Mouse (Mus musculus): ENCODE data around the gene Cdc6. TPM values are rescaled to one million over a fixed set of nuclear protein-coding genes. Genes with fewer than 3 reads are reported as not detected.

Cdc6 gene
- polyA plus RNA-seq, 1 experiment, result 2.4 TPM

DNA sequence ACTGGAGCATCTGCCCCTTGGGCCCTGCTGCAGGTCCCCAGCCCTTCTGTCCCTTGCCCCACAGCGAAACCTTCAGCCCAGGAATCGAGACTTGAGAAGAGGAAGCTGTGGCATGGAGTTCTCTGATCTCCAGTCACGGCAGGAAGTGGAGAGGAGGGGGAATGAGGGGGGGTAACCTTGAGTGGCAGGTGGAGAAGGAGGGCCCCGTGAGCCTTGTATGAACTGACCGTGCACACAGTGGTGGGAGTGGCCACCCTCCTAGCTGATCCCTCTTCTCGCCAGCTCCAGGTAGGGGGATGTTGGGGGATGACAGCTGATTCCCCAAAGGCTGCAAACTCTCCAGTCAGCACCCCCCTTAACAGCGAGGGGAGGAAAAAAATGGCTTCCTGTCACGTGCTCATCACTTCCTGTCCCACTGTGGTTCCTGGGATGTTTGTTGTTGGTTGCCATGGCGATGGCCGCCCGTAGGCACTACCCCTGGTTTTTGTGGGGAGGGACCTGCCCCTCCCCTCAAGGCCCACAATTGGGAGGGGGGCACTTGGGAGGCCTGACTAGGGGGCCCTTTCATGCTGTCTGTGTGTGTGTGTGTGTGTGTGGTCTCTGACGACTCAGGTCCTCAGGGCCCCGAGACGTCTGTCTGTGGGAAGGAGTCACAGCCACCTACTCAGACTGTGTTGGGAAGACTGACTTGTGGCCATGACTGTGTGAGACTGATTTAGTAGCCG lies 34.4 kb downstream of the Cdc6 start:
- DNase-seq (ENCODE audit: low read depth, low spot score), result no peak
- 7% methylated on average over 15 of the region's 15 CpGs for WGBS

DNA sequence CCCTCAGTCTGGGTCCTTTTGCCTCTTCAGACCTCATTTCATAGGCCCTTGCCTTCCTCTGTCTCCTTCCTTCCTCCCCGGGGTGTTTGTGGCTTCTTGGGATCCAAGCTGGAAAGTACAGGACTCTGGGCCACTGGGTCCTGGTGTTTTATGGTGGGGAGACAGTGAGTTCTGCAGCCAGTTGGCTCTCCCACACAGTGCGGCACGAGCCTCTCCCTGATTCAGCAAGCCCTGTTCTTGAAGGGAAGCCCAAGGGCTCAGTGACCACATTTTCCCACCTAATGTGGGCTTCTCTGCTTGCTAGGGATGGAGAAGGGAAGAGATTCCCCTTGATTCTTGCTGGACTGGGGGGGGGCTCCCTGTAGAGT lies 34.9 kb downstream of the Cdc6 start:
- DNase-seq (ENCODE audit: low read depth, low spot score), result no peak
- WGBS, result 25% methylated on average over 3 of the region's 3 CpGs

DNA sequence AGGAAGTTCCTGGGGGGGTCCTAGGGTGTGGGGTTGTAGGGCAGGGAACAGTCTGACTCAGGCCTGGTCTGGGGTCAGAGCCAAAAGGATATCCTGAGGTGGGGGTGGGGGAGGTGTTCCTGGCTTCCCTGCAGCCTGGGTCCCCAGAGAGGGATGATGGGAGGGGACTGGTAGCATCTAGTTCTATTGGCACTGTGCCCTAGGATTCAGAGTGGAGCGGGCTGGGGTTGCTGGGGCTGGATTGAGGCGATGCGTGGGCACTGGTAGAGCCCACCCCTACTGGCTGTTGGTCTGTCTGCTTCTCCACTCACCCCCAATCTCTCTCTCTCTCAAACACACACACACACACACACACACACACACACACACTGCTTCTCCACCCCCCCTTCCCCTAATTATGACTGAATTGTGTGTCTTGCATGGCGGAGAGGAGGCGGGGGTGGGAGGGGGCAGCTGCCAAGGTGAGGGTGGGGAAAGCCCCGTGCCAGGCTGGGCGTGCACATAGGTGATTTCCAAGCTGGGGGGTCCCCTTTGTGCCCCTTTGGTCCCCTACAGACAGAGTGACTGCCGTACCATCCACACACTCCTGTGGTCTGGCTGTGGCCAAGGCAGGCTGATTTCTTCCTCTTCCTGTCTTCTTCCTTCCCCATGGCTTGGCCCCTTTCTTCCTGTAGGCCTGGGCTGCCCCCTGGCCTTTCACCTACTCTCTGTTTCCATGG lies 35.5 kb downstream of the Cdc6 start:
- DNase-seq (ENCODE audit: low read depth, low spot score), result no peak

DNA sequence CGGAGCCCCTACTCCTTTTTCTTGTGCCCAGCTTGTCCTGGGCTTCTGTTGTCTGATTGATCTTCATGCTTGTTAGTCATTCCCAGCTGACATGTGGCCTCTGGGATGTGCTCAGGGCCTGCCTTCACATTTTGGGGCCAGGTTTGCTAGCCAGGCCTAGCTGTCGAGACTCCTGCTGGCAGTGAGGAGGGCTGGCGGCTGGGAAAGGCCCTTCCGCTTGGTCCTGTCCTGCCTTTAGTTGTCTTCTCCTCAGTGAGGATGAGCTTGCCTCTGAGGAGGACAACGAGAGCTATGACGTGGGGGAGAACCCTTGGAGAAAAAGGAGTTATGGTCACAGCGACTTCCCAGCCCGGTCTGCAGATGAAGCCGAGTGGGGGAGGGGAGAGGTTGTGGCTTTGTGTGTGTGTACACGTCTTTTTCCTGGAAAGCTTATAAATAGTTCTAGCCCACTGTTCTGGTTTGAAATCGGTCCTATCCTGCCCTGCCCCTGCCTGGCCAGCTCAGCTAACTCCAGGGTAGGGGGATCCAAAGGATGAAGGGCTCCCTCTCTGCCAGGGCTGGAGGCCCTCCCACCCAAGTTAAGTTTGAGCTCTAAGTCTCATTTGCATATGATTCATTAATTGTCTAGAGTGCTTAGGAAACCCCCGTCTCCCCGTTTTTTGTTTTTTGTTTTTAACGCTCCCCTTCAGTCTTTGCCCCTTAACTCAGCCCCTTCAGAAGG lies 36.3 kb downstream of the Cdc6 start:
- DNase-seq (ENCODE audit: low read depth, low spot score), result no peak
- 55% methylated on average over 14 of the region's 14 CpGs for WGBS

More for the DNA sequence above, 35.5 kb downstream of the Cdc6 start:
- WGBS, result 66% methylated on average over 8 of the region's 8 CpGs

DNA sequence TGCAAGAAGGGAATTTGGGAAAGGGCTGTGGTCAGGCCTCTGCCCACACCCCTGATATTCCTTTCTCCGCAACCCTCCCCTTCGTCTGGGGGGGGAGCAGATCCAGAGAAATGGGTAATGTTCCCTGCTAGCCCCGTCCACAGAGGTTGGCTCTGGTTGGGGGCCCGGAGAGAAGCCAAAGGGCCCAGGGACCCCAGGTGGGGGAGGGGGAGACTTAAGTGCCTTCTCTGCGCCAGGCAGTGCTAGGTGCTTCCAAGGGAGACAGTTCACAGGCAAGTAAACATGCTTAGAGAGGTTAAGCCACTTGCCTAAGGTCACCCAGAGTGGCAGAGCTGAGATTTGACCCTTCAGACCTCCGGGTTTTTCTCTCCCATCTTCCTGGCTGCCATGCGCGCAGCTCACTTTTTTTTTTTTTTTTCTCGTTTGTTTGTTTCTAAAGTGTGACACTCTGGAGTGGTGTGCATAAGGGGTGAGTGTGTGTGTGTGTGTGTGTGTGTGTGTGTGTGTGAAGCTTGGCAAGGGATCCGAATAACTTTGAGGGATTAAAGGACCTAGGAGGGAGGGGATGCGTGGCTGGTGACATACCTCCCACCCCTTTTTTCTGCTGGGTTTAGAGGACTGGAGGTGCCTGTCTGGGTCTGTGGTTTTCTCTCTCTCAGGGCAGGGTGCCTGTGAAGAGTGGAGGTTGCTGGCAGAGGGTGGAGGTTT lies 37.5 kb downstream of the Cdc6 start:
- DNase-seq (ENCODE audit: low read depth, low spot score), result no peak
- WGBS, result 52% methylated on average over 11 of the region's 11 CpGs

DNA sequence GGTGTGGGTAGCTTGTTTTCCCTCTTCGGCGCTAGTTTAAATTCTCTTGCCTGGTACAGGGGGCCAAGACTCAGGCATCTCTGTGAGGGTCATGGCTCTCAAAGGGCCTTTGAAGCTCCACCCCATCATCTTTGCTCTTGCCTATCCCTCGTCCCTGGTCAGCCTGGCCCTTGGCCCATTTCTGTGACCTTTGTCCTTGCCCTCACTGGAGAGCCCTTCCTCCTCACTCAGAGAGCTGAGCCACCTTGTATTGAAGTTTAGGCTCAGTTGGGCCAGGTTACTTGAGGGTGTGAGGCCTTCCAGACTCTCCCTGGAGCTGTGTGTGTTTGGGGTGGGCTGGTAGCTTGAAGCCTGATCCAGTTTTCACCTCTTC lies 38.0 kb downstream of the Cdc6 start:
- DNase-seq (ENCODE audit: low read depth, low spot score), result no peak
- 28% methylated on average over 3 of the region's 3 CpGs for WGBS

DNA sequence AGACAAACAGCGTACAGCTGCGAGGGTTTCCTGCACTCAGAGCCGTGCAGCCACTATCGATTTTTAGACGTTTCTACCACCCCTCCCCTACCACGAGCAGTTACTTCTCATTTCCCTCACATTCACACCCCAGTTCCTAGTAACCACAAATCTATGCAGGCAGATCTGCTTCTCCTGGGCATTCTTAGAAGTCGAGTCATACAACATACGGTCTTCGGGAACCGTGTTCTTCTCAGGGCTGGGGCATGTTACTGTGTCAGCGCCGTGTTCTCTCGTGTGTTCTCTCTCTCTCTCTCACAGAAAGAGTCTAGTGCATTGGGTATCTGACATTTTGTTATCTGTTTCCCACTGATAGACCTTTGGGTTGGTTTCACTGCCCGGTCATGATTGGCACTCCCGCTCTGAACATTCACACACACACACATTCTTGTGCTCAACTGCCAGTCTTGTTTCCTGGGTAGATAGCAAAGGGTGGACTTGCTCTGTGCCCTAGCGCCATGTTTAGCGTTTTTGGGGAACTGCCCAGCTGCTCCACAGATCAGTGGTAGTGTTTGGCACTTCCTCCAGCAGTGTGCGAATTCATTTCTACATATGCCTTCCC lies 40.5 kb downstream of the Cdc6 start:
- no peak for DNase-seq (ENCODE audit: low read depth, low spot score)
- WGBS, result 68% methylated on average over 18 of the region's 18 CpGs

DNA sequence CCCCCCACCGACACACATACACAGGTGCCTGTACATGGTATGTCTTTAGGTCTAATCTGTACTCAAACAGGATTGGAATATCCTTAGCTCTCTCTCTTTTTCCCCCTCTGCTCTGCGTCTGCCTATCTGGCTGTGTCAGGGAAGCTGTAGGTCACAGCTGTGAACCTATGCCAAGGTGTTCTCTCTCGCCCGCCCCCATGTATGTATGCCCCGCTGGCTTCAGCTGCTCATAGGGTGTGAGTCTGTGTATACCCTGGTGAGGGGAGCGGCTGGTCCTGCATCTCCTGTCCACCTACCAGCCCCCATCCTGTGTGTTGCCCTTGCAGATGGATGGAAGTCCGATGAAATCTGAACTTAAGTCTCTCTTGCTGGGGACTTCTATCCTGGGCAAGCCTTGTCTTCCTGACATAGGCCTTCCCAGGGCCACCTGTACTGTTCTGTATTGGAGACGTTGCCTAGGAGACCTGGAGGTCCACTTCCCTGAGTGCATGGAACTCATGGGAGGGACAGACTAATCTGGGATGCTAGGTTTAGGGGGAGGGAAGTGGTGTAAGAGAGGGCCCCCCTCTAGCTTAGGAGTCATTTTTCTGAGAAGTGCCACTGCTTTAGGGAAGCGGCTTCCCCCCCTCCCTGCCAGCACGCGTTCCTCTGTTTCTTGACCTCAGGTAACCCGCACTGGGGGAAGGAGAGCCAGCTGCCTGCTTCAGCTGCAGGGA lies 41.8 kb downstream of the Cdc6 start:
- DNase-seq (ENCODE audit: low read depth, low spot score), result no peak
- 77% methylated on average over 12 of the region's 12 CpGs for WGBS

DNA sequence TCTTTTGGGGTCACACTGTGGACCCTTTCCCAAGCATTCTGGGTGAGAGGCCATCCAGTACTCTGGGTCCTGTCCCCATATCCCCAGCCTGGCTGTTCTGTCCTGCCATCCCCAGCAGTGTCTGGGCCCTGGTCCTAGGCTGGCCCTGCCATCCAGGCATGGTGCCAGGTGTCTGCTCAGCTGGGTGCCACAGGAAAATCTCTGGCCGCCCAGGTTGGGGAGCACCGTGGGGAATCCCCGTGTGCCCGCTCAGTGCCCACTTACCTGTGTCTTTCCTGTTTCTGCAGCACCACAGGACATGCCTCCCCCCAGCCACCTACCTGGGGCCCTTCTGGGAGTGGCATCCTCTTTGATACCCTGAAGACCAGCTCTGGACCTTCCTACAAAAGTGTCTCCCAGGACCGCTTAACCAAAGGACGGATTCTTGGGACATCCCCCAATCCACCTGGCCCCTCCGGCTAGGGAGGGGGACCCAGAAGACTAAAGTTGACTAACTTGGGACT lies 42.4 kb downstream of the Cdc6 start:
- WGBS, result 67% methylated on average over 7 of the region's 7 CpGs
- DNase-seq (ENCODE audit: low read depth, low spot score), result no peak

DNA sequence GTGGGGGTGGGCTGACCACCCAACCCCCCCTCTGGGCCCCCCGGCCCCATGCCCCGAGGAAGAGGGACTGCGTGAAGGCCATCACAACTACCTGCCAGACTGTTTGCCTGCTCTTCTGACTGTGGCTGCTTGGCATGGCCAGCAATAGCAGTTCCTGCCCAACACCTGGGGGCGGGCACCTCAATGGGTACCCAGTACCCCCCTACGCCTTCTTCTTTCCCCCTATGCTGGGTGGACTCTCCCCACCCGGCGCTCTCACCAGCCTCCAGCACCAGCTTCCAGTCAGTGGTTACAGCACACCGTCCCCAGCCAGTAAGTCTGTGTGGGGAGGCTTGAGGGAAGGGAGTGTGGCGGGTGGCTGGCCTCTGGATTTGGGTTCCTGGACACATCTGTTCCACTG lies 42.9 kb downstream of the Cdc6 start:
- no peak for DNase-seq (ENCODE audit: low read depth, low spot score)

DNA sequence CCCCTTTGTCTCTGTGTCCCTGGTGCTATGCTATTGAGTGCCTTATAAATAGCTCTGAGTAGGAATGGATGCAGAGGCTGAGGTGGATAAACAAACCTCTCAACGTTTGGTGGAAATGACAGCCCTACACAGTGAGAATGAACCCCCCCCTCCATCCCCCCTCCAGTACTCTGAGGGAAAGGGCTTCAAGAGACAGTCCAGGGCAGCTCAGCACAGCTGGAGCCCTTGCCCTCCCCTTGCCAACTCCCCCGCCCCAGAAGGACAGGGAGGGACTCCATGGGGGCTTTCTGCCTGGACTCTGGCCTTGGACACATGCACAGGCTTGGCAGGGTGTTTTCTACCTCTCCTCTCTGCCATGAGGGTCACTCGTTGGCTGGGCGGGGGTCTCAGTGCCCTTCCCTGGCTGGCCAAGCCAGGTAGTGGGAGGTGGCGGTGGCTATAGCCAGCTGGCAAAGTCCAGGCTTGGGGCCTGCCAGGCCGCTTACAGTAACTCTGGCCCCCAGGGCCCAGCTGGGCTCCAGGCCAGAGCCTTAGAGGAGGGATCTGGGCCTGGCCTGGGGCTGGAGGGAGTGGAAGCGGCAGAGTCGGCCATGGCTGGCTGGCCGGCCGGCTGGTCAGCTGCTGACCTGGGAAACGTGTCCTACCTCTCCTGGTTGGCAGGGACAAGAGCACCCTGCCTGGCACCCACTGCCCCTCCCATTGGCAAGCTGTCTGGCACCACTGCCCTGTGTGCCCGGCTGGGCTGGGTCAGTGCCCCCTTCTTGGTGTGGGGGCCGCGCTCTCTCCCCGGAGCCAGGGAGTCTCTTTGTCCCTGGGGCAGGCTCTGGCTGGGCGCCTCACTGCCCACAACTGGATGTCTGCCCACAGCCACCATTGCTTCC lies 43.7 kb downstream of the Cdc6 start:
- whole genome bisulfite sequencing, result 57% methylated on average over 16 of the region's 16 CpGs
- DNase-seq (ENCODE audit: low read depth, low spot score), result no peak

More for the DNA sequence above, 42.9 kb downstream of the Cdc6 start:
- 76% methylated on average over 9 of the region's 9 CpGs for WGBS

DNA sequence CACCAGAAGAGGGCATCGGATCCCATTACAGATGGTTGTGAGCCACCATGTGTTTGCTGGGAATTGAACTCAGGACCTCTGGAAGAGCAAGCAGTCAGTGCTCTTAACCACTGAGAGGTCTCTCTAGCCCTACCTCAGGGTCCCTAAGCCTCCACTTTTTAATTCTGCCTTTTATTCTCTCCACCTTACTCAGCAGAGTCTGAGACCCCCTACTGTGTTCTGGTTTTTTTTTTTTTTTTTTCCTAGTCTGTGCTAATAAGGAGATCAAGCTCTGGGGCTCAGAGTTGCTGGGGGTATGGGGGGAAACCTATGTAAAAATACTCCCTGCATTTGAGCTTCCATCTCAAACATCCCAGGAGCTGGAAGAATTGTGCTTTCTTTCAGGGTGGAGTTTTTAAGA lies 44.5 kb downstream of the Cdc6 start:
- DNase-seq (ENCODE audit: low read depth, low spot score), result no peak
- WGBS, result 68% methylated on average over 1 of the region's 1 CpGs

DNA sequence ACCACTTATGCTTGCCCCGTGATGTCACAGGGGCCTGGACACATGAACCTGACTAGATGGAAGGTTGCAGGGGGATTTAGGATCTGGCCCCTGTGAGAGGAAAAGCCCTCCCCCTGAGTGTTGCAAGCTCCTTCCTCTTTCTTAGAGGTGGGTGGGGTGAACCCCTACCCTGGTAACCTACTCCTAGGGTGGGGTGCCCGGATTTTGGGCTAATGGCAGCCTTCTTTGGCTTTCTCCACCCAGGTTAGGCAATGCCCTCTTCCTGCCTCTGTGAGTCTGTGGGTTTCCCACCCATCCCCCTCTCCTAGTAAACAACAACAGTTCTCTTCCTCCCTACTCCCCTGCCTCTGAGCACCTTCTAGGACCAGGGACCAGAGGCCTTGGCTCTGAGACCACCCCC lies 45.1 kb downstream of the Cdc6 start:
- no peak for DNase-seq (ENCODE audit: low read depth, low spot score)
- WGBS, result 68% methylated on average over 2 of the region's 2 CpGs

DNA sequence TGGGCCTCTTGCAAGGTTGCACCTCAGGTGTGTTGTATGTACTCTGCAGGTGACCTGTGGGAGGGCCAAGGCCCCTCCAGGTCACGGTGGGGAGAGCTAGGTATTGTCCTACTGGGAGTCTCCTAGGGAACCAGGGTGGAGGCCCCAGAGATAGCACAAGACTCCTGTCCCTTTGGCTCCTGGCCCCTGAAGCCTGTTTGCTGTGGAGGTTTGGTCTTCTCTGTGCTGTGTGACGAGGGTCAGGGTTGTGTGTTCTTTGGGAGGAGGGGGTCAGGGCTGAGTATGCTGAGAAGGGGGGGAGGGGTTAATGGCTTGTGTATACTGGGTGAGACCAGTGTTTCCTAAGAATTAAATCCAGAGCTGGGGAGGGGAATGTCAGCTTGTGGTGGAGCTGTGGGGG lies 45.8 kb downstream of the Cdc6 start:
- WGBS, result 51% methylated on average over 2 of the region's 2 CpGs
- no peak for DNase-seq (ENCODE audit: low read depth, low spot score)

DNA sequence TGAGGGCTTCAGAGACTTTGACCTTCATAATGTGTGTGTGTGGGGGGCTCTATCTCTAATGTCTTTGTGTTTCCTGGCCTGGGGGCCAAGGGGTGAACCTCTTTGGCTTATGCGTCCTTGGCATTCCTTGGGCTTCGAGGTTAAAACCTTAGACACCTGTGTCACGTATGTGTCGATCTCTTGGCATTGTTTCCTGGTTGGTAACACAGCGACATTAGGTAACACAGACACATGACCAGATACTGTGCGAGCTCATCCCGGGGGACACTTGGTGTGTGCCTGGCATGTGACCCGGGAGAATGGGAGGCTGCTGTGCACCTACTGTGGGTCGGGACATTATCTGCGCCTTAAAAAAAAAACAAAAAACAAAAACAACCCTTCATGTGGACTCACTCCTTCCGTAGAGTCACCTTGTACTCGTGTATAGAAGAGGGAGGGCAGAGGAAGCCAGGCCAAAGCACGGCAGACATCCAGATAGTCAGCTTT lies 46.3 kb downstream of the Cdc6 start:
- 37% methylated on average over 13 of the region's 13 CpGs for WGBS
- no peak for DNase-seq (ENCODE audit: low read depth, low spot score)

DNA sequence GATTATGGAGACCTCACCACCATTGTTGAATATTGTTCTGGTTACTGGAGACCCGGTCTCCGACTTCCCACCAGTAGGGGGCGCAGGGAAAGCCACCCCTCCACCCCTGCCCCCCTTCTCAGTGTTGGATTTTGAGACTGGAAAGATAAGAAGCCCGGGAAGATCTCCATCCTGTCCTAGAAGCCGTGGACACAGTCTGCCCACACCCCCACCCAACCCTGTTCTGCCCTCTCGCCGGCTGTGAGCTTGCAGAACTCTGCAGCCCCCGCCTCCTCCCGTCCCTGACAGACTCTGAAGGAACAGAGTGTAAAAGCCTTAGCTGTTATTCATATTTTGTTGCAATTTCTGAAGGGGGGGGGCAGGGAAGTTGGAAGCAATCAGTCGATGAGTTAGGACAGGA lies 46.8 kb downstream of the Cdc6 start:
- 24% methylated on average over 10 of the region's 10 CpGs for WGBS
- DNase-seq (ENCODE audit: low read depth, low spot score), result no peak

DNA sequence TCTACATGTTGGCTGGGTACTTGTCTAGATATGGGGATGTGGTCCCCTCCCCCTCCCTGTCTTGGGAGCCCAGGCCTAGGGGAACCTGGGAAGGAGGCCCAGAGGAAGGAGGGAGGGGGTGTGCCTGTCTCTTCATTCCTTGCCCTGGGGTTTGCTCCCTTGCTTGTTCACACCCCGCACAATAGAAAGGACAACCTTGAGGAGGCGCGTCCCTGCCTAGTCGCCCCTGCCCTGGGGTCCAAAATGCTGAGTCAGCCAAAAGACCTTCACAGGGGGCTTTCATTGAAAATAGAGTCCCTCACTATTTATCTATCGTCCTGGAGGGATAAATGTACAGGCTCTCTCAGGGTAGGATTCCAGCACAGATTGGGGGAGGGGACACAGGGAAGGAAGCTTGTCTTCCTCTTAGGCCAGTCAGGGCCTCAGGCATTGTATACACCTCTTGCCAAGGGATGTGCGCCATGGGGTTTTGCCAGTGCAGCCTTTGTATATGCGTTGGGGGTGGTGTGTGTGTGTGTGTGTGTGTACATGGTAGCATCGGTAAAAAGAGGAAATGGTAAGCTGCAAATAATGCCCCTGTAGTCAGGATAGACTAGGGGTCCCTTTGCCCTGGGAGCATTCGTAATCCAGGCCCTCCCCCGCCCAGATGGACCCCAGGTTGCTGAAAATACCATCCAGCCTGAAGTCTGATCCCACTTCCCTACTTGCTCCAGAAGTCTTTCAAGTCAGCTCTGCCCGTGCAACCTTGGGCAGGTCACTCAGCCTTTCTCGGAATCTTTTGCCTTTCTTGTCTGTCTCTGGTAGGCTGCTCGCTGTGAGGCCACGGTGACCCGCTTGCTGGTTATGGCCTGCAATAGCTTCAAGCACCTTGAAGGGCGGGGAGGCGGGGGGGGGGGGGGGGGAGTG lies 47.5 kb downstream of the Cdc6 start:
- DNase-seq (ENCODE audit: low read depth, low spot score), result no peak
- WGBS, result 42% methylated on average over 17 of the region's 17 CpGs

Measured in large intestine, adult 2 months (tissue).